Mouse (Mus musculus) left cerebral cortex, postnatal 14 days (tissue): ENCODE data around the gene Pnmal1. TPM values are rescaled to one million over a fixed set of nuclear protein-coding genes. Genes with fewer than 3 reads are reported as not detected.
"Not testable (repeated sequence)": the region's sequence is repeated elsewhere in the genome, so short reads cannot be mapped to it uniquely, and the experiment has no call there.

Source experiments
- DNase-seq, 2 experiments: peaks; one replicate each; pipeline ENCODE4 v3.0.0; 2021 to 2022; ENCODE audit warnings: low spot score in 2 of 2, mixed read lengths in 1 of 2
- intact Hi-C: fragments of 180-260 bp; cut with DNase I; formaldehyde crosslinking; loops from one replicate; pipeline ENCODE4 v1.15.1; 2025
- total RNA-seq, 2 experiments: library from RNA; stranded (reverse); gene quantifications; 2 replicates each; pipeline ENCODE4 v1.2.3; 2021

The Pnmal1 gene
- total RNA-seq, 2 experiments from 2014 or later: 85.4 to 91.6 TPM

- peak in 1 of 2 experiments; percentile 54 for DNase-seq
- intact Hi-C loops: no loop called here
Measured at GRCm38 (mm10) chr7:16947349-16947895, 12.1 kb upstream of the Pnmal1 start.

GRCm38 (mm10) chr7:16947959-16948361 lies 11.5 kb upstream of the Pnmal1 start:
- intact Hi-C loops: no loop called here
- peak in 1 of 2 experiments; percentile 45 for DNase-seq

DNA sequence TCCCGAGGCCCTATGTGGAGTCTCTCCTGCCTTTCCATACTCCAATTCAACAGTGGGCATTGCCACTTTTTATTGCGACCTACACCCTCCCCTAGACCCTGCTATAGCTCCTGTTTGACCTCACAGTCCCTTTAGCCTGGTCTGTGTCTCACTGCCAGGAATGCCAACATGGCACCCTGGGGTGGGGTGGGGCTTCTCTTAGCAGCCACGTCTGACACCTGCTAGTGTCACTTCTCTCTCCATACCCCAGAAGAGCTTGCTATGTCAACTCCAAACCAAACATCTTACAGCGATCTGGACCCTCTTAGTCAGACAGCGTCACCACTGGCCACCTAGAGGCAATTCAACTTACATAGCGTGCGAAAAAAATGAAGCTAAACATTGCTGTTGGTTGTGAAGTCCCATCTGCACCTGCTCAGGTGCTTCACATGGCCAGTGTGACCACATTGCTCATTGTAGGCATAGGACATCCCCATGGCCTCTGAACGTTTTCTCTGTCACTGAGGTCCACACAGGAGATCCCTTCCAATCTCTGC lies 10.5 kb upstream of the Pnmal1 start:
- no peak for DNase-seq
- intact Hi-C loops: no loop called here

- intact Hi-C loops: loop anchor here (1.0 to 2.0 kb wide), 3 partner anchors 18 to 117 kb away; no protein-coding TSS in a partner anchor
- peak; percentile 83 to 89 for DNase-seq
Measured at GRCm38 (mm10) chr7:16949908-16950841, 9.3 kb upstream of the Pnmal1 start.

- DNase-seq: peak; percentile 87 to 88
- intact Hi-C loops: loop anchor here (1.0 to 2.0 kb wide), 3 partner anchors 19 to 116 kb away; no protein-coding TSS in a partner anchor
Measured at GRCm38 (mm10) chr7:16950861-16951635, 8.4 kb upstream of the Pnmal1 start.

DNA sequence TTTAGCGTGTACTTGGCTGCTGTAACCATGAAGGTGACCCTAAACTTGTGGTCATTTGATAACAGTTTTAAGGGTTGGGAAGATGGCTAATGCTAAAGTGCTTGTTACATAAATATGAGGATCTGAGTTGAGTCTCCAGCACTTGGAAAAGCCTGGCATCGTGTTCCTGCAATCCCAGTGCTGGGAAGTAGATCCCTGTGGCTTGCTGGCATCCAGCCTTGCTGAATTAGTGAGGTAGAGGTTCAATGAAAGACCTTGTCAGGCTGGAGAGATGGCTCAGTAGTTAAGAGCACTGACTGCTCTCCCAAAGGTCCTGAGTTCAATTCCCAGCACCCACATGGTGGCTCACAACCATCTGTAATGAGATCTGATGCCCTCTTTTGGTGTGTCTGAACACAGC lies 5.7 kb upstream of the Pnmal1 start:
- DNase-seq, intact Hi-C loops: not testable (repeated sequence)

GRCm38 (mm10) chr7:16955712-16956111 lies 3.8 kb upstream of the Pnmal1 start:
- no peak for DNase-seq
- intact Hi-C loops: no loop called here

- intact Hi-C loops: no loop called here
- DNase-seq: peak; percentile 76 to 89
Measured at GRCm38 (mm10) chr7:16956410-16957265, 2.8 kb upstream of the Pnmal1 start.

DNA sequence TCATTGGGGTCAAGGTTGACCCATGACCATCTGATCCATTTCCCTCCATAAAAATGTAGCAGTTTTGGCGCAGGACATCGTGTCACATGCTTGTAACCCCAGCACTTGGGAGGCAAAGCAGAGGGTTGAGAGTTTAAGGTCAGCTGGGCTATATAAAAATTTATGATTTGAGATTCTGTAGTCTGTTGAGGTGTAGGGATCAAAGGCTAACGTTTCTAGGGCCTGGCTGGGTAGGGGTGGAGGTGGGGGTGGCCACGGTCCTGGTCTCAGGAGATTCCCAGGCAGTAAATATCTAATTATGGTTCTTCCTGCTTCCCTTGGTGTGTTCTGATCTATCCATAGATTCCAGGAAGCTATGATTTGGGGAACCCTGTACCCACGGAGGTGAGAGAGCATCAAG lies 2.2 kb downstream of the Pnmal1 start:
- intact Hi-C loops: no loop called here
- DNase-seq: no peak

DNA sequence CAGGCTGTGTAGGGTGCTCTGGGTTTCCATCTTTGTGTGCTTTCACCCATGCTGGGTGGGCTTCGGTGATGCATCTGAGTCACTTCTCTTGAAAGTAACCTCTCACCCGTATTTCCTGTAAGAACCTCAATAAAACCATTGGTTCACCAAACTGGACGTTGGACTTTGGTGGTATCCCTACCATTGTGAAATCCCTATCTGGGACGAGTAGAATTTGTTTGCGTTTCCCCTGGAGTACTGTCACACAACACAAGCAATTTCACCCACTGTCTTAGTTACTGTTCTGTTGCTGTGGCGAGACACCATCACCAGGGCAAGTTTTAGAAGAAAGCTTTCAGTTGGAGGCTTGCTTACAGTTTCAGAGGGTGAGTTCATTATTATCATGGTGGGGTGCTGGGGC lies 8.9 kb downstream of the Pnmal1 start:
- DNase-seq: no peak
- intact Hi-C loops: no loop called here

GRCm38 (mm10) chr7:16971160-16971559 lies 11.7 kb downstream of the Pnmal1 start:
- intact Hi-C loops: no loop called here
- DNase-seq: no peak

GRCm38 (mm10) chr7:16974018-16974417 lies 14.5 kb downstream of the Pnmal1 start:
- DNase-seq: no peak
- intact Hi-C loops: no loop called here

DNA sequence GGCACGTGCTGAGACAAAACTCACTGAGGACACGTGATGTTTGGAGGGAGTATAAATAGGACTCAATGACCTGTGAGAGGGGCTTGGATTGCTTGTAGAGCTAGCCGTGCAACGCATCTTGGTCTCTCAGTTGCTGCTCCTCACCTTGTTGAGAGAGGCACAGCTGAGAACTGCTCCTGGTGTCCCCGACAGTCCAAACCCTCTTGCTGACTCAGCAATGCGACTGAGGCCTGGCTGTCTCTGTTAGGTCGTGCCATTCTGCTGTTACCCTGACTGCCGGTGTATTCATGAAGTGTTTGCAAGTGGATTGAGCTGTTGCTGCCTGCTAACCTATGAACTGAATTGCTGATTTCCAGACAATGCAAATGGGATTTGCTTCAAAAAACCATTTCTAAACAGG lies 16.8 kb downstream of the Pnmal1 start:
- no peak for DNase-seq
- intact Hi-C loops: no loop called here

DNA sequence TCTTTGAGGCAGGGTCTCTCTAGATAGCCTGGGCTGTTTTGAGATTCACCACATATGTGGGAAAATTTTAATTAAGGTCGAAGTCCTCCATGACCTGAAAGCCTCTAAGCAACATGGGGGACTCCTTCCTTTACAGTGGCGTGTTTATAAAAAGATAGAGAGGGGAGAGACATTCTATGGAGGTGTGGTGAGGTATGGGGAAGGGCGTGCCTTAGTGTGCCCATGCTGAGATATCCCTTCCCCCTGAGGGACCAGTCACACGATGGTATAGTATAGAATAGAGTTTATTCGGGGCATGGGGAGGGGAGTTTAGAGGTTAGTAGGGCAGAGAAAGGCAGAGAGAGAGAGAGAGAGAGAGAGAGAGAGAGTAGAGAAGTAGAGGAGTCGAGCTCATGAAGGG lies 18.7 kb downstream of the Pnmal1 start:
- DNase-seq: no peak
- intact Hi-C loops: no loop called here

GRCm38 (mm10) chr7:16978593-16978992 lies 19.1 kb downstream of the Pnmal1 start:
- intact Hi-C loops: no loop called here
- DNase-seq: no peak

- intact Hi-C loops: no loop called here
- no peak for DNase-seq
Measured at GRCm38 (mm10) chr7:16980348-16980747, 20.9 kb downstream of the Pnmal1 start.

GRCm38 (mm10) chr7:16982859-16983568 lies 23.5 kb downstream of the Pnmal1 start, which contains the start of gene Gm42372:
Gene Gm42372 (plus strand): TSS chr7:16983086.
- intact Hi-C loops: no loop called here
- peak; percentile 92 to 93 for DNase-seq

DNA sequence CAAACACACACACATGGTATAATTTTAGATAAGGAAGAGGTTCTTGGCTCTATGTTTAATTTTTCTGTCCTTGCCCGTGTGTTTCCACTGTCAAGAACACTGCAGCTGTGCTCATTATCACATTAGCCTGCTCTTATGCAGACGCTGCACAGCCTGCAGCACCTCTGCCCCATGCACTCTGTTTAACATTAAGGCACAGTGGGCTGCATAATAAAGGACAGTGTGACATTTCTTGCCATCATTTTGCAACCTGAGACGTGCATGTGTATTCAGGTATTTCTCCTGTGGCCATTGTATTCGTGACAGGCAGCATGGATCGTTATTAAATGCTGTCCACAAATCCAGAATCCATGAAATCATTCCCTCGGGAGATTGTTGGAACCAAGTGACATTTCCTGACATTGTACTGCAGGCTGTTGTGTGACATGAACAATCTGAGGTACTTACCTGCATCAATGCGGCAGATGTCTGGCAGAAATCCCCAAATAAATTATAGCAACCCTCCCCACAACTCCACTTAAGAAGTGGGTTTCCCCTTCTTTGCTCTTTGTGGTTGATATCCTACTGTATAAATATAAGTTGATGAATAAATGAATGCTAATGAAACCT lies 28.2 kb downstream of the Pnmal1 start:
- no peak for DNase-seq

More for the DNA sequence above, 28.2 kb downstream of the Pnmal1 start:
- intact Hi-C loops: no loop called here
